Mouse (Mus musculus): ENCODE measurements around the gene Ogfod1. TPM values are rescaled to one million over a fixed set of nuclear protein-coding genes. Genes with fewer than 3 reads are reported as not detected.

The Ogfod1 gene
- polyA plus RNA-seq (2012; rRNA removed), result 3.5 and 4.5 TPM in 2 replicates

DNA sequence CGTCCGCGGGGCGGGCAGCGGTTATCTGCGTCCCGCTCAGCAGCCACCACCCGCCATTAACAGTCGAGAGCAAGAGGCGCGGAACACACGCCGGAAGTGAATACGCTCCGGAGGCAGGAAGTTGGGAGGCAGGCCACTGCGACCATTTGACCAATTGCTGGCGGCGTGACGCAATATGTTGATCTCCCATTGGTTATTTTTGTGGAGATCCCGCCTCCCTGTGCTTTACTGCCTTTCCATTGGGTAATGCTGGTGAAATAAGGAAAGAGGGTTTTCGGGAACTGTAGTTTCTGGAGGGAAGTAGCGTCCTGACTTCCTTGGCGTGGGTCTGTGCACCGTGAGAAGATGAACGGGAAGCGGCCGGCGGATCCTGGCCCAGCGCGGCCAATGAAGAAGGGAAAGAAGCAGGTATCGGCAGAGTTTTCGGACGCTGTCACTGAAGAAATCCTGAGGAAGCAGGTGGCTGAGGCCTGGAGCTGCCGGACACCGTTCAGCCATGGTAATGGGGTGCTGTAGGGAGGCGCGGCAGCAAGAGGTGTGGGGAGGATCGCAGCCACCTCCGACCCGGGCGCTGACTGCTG, at the start of gene Ogfod1, which contains the start of gene Nudt21:
Gene Ogfod1 (plus strand): TSS at position 255 of the 581 bp plus-strand sequence.
Gene Nudt21 (minus strand): TSS at position 88 of the 581 bp plus-strand sequence.

GRCm38 (mm10) chr8:94012013-94012951, 24.7 kb upstream of the Ogfod1 start, which contains the start of gene Amfr:
Amfr (minus strand) TSS chr8:94012842.

DNA sequence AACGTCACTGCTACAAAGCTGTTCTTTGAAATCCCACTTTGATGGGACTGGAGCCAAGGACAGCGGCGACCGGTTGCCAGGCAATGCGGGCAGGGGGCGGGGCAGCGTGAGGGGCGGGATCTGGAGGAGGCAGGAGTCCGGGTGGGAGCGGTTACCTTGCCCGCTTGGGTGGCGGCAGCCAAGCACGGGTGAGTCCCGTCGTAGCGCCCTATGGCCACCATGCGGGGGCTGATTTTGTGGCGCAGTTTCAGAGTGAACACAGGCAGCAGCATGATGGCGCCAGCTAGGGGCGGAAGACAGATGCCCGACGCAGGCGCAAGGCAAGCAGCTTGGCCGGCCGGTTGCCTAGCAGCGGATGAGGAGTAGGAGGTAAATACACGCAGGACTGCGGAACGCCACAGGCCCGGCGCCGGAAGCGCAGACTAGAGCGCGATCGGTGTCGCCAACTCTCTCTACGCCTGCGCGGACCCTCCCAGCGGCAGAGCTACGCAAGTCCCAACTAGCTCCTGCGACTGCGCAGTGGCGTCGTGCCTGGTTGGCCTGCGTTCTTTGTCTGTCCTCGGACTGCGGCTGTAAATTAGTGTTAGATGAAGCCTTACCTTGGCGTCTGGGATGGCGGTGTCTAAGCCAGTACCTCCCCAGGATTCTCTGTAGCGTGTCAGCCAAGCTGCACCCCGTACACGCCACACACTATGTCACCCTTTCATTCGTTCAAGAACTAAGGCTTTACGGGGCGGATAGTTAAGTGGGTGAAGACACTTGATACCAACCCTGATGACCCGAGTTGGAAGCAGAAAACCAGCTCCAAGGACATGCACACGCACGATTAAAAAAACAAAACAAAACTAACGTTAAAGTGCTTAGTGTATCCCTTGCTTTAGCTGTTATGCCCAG, 61.3 kb downstream of the Ogfod1 start, which contains the start of gene Bbs2:
Gene Bbs2 (minus strand): TSS at position 848 of the 894 bp plus-strand sequence.

Other genes starting within 250 kb of the Ogfod1 start
- gene Gnao1, start 227.2 kb upstream of the Ogfod1 start, polyA plus RNA-seq (2012; rRNA removed), result 0.24 and 0.41 TPM in 2 replicates
- 47.1 and 50.3 TPM in 2 replicates for gene Amfr, start 24.4 kb upstream of the Ogfod1 start, polyA plus RNA-seq (2012; rRNA removed)
- gene Nudt21, start 167 bp upstream of the Ogfod1 start, polyA plus RNA-seq (2012; rRNA removed), result 38.1 and 40.6 TPM in 2 replicates
- 3.0 and 3.5 TPM in 2 replicates for gene Bbs2, start 61.7 kb downstream of the Ogfod1 start, polyA plus RNA-seq (2012; rRNA removed)
- not detected in 2 replicates for gene Mt4, start 100.0 kb downstream of the Ogfod1 start, polyA plus RNA-seq (2012; rRNA removed)
- gene Mt3, start 115.4 kb downstream of the Ogfod1 start, polyA plus RNA-seq (2012; rRNA removed), result not detected in 2 replicates
- gene Mt2, start 135.5 kb downstream of the Ogfod1 start, polyA plus RNA-seq (2012; rRNA removed), result 484 and 1,170 TPM in 2 replicates
- 1,348 and 3,546 TPM in 2 replicates for gene Mt1, start 141.9 kb downstream of the Ogfod1 start, polyA plus RNA-seq (2012; rRNA removed)
- gene Nup93, start 177.4 kb downstream of the Ogfod1 start, polyA plus RNA-seq (2012; rRNA removed), result 13.2 and 14.5 TPM in 2 replicates

All from liver, embryonic 18 days (tissue).